Mouse (Mus musculus) embryonic fibroblast, embryonic 13.5 days (primary cell): ENCODE data around the gene Zfp626.
"Not testable (repeated sequence)": the region's sequence is repeated elsewhere in the genome, so short reads cannot be mapped to it uniquely, and the experiment has no call there.

Experiments
- CTCF ChIP-seq: IDR thresholded peaks from 2 replicates; pipeline ENCODE4 v1.5.1; 2011; ENCODE audit warnings: mild to moderate bottlenecking, control low read depth, low read length, moderate library complexity, borderline replicate concordance; ENCODE audit not compliant: insufficient read depth
- POLR2A ChIP-seq: IDR thresholded peaks from 2 replicates; pipeline ENCODE4 v1.6.1; 2011; ENCODE audit warnings: low read depth, mild to moderate bottlenecking, control low read depth, low read length, moderate library complexity

- TF ChIP-seq CTCF, POLR2A: not testable (repeated sequence)
Measured at GRCm38 (mm10) chr7:27807305-27807704, 309 bp downstream of the Zfp626 start.
